Mouse (Mus musculus) stomach, embryonic 16.5 days (tissue): ENCODE data around the gene Klf5. TPM values are rescaled to one million over a fixed set of nuclear protein-coding genes. Genes with fewer than 3 reads are reported as not detected.
A peak's percentile ranks its signal among the peaks of the same experiment; 100 is the strongest.

Experiments
- ATAC-seq: fragments of 200-750 bp; cut with Nextera tagmentation; 2 replicates; pipeline ENCODE4 v1.8.0; 2017; ENCODE audit warnings: moderate number of reproducible peaks, moderate TSS enrichment; ENCODE audit not compliant: insufficient read depth, low FRiP score
- H3K27ac ChIP-seq: fragments of 300-500 bp; sonication (generic); 2 replicates; pipeline ENCODE4 v1.5.1; 2014; ENCODE audit warnings: low read length
- H3K27me3 ChIP-seq: fragments of 300-500 bp; sonication (generic); 2 replicates; pipeline ENCODE4 v1.6.1; 2014; ENCODE audit warnings: low read length, control low read depth, mixed read lengths; ENCODE audit not compliant: control insufficient read depth, insufficient read depth
- H3K36me3 ChIP-seq: fragments of 300-500 bp; sonication (generic); 2 replicates; pipeline ENCODE4 v1.6.1; 2014; ENCODE audit warnings: low read length; ENCODE audit not compliant: control insufficient read depth, insufficient read depth
- H3K4me1 ChIP-seq: fragments of 300-500 bp; sonication (generic); 2 replicates; pipeline ENCODE4 v1.6.1; 2014; ENCODE audit warnings: low read length, control low read depth, mixed read lengths; ENCODE audit not compliant: control insufficient read depth, insufficient read depth
- H3K4me2 ChIP-seq: fragments of 300-500 bp; sonication (generic); 2 replicates; pipeline ENCODE4 v1.6.1; 2014; ENCODE audit warnings: low read depth, low read length, mixed read lengths
- H3K4me3 ChIP-seq: fragments of 300-500 bp; sonication (generic); replicated peaks from 2 replicates; pipeline ENCODE4 v1.5.1; 2014; ENCODE audit warnings: mild to moderate bottlenecking, low read length
- H3K9ac ChIP-seq: fragments of 300-500 bp; sonication (generic); 2 replicates; pipeline ENCODE4 v1.6.1; 2014; ENCODE audit warnings: low read length
- H3K9me3 ChIP-seq: fragments of 300-500 bp; sonication (generic); replicated peaks from 2 replicates; pipeline ENCODE4 v1.6.1; 2016; ENCODE audit warnings: low read length, control low read depth; ENCODE audit not compliant: control insufficient read depth
- WGBS: fragments of 180-500 bp; shearing (Covaris S2); extraction: QIAGEN DNeasy Blood & Tissue Kit; methylation state at CpG from one replicate; pipeline ENCODE4 v1.1.7; 2014; 5-methylcytosine and 5-hydroxymethylcytosine counted together
- polyA plus RNA-seq: library from polyadenylated mRNA; unstranded; fragments of >200 nt; fragmentation: Nextera tagmentation; extraction: Ambion mirVana; gene quantifications from 2 replicates; pipeline ENCODE4 v1.2.1, GENCODE M21; 2015

Klf5 gene
- polyA plus RNA-seq, 1 experiment from 2014 or later = 81.0 TPM

- no peaks in the 10 kb centered on the region for H3K36me3 ChIP-seq
- H3K9me3 ChIP-seq = no peaks in the 10 kb centered on the region
- H3K4me1 ChIP-seq = no peaks in the 10 kb centered on the region
- H3K27me3 ChIP-seq = no peaks in the 10 kb centered on the region
- no peak for ATAC-seq
- no peak overlapping the region for H3K4me2 ChIP-seq
- 61% methylated on average over 5 of the region's 5 CpGs for WGBS
- H3K27ac ChIP-seq = no peak overlapping the region
- no peak overlapping the region for H3K4me3 ChIP-seq
- no peak overlapping the region for H3K9ac ChIP-seq
These were observed 18.1 kb upstream of the Klf5 start for GRCm38 (mm10) chr14:99280399-99280798.

DNA sequence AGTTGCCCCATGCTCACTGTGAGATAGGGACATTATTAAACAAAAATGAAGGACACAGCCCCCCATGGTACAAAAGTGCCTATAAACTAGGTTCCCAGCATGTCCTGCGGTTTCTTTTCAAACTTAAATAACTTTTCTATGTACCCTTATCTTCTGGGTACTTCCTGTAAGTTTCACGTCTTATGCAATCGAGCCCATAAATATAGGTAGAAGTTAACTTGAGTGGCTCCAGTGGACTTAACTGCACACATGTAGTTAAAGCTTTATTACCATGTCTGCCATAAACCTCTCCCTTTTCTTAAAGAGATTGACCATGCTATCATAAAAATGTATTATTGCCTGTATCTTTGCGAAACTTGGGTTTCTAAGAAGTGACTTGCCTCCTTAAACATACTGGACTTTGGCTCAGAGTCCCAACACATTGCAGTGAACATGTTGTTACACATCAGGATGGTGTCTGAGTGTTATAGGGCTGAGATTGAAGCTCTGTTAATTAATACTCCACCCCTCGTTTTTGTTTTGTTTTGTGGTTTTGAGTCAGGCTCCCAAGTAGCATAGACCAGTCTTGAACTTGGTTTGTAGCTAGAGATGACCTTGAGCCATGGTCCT, 17.6 kb upstream of the Klf5 start:
- peak; percentile 37; the same call in 1 of the 2 replicates for ATAC-seq
- no peaks in the 10 kb centered on the region for H3K27me3 ChIP-seq
- no peak overlapping the region for H3K4me3 ChIP-seq
- H3K36me3 ChIP-seq = no peaks in the 10 kb centered on the region
- H3K27ac ChIP-seq = no peak overlapping the region
- H3K4me1 ChIP-seq = no peaks in the 10 kb centered on the region
- H3K9ac ChIP-seq = no peak overlapping the region
- no peak overlapping the region for H3K4me2 ChIP-seq
- no peaks in the 10 kb centered on the region for H3K9me3 ChIP-seq
- WGBS = 75% methylated on average over 5 of the region's 5 CpGs

DNA sequence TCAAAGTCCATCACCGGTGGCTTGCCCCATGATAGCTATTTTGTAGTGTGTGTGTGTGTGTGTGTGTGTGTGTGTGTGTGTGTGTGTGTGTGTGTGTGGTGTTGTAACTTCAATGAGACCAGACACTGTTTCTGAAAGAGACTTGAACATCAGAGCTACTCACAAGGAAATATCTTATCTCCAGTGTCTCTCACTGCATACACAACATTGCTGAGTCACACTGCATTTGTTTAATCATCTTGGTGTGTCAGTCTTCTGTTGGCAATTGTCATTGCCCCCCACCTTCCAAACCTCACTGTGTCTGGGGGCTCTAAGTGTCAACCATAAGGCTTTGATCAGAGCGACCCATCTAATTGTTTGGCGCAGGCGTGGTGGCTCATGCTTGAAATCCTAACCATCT, 13.0 kb upstream of the Klf5 start:
- Histone ChIP-seq H3K9ac (no peak overlapping the region), H3K9me3 (no peaks in the 10 kb centered on the region), H3K4me3 (no peak overlapping the region), H3K4me1 (no peaks in the 10 kb centered on the region), H3K4me2 (no peak overlapping the region), H3K36me3 (no peaks in the 10 kb centered on the region), H3K27ac (no peak overlapping the region), H3K27me3 (no peaks in the 10 kb centered on the region)
- WGBS = 88% methylated on average over 4 of the region's 4 CpGs
- no peak for ATAC-seq

GRCm38 (mm10) chr14:99292176-99292575, 6.3 kb upstream of the Klf5 start:
- Histone ChIP-seq H3K9ac (no peak overlapping the region), H3K27me3 (no peaks in the 10 kb centered on the region), H3K9me3 (no peaks in the 10 kb centered on the region), H3K36me3 (no peaks in the 10 kb centered on the region), H3K4me2 (no peak overlapping the region), H3K27ac (no peak overlapping the region), H3K4me1 (no peaks in the 10 kb centered on the region), H3K4me3 (no peak overlapping the region)
- ATAC-seq = no peak
- 91% methylated on average over 5 of the region's 5 CpGs for WGBS

DNA sequence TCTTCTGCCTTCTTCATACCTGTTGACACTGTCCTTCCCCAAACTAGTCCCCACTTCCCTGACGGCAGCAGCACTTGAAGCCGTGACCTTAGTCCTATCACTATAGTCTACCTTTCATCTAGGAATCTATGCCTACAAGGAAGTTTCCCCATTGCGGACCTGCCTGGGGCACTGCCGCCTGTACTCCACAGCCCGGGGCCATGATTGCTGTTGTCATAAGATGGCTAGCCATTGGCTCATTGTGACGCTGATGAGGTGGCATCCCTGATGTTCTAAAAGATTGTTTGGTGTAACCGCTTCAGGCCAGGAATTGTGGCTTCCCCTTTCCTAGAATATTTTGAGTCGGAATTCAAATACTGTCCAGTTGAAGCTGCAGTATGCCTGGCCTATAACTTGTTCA, 4.1 kb upstream of the Klf5 start:
- Histone ChIP-seq H3K4me3 (no peak overlapping the region), H3K4me1 (no peaks in the 10 kb centered on the region), H3K9me3 (no peaks in the 10 kb centered on the region), H3K4me2 (no peak overlapping the region), H3K36me3 (no peaks in the 10 kb centered on the region), H3K9ac (no peak overlapping the region), H3K27ac (no peak overlapping the region), H3K27me3 (no peaks in the 10 kb centered on the region)
- 87% methylated on average over 8 of the region's 8 CpGs for WGBS
- no peak for ATAC-seq

DNA sequence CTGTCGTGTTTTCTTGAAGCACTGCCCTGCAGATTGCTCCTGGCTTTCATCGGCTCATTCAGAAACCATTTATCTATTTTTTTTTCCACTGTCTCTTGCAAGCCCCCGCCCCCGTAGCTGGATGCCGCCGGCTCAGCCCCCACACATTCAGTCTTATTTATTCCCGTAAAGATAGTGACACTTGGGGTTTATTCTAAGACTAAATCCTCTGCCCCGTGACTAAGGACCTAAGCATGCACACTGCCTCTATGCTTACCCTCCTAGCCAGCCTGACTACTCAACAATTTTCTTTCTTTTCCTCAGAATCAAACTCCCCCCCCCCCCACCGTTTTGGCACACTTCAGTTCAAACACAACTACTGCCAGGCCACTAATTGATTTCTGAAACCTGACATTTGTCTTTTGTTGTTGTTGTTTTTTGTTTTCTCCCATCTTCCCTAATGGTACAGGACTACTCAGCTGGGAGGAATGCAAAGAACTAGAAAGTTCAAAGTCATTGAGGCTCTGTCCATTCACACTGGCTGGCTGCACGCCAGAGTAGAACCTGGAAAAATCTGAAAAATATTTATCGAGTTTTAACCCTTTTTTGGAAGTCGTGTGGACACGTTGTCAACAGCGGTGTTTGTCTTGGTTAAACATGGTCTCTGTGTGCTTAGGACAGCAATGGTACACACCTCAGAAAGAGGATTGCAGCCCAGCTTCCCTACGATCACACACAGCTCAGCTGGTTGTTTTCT, 2.7 kb upstream of the Klf5 start:
- Histone ChIP-seq H3K36me3 (no peaks in the 10 kb centered on the region), H3K4me3 (no peak overlapping the region), H3K4me2 (peak overlapping the region; percentile 23), H3K9ac (no peak overlapping the region), H3K27ac (no peak overlapping the region), H3K4me1 (no peaks in the 10 kb centered on the region), H3K27me3 (no peaks in the 10 kb centered on the region), H3K9me3 (no peaks in the 10 kb centered on the region)
- WGBS = 29% methylated on average over 15 of the region's 15 CpGs
- no peak for ATAC-seq

GRCm38 (mm10) chr14:99299022-99299481, 561 bp downstream of the Klf5 start:
- under 1% methylated on average over 60 of the region's 60 CpGs for WGBS
- no peaks in the 10 kb centered on the region for H3K9me3 ChIP-seq
- peak overlapping the region; percentile 66 for H3K4me3 ChIP-seq
- peak; percentile 54 for ATAC-seq
- no peaks in the 10 kb centered on the region for H3K36me3 ChIP-seq
- no peaks in the 10 kb centered on the region for H3K4me1 ChIP-seq
- H3K4me2 ChIP-seq = peak overlapping the region; percentile 77
- H3K9ac ChIP-seq = peak overlapping the region; percentile 85
- no peaks in the 10 kb centered on the region for H3K27me3 ChIP-seq
- H3K27ac ChIP-seq = peak overlapping the region; percentile 84

DNA sequence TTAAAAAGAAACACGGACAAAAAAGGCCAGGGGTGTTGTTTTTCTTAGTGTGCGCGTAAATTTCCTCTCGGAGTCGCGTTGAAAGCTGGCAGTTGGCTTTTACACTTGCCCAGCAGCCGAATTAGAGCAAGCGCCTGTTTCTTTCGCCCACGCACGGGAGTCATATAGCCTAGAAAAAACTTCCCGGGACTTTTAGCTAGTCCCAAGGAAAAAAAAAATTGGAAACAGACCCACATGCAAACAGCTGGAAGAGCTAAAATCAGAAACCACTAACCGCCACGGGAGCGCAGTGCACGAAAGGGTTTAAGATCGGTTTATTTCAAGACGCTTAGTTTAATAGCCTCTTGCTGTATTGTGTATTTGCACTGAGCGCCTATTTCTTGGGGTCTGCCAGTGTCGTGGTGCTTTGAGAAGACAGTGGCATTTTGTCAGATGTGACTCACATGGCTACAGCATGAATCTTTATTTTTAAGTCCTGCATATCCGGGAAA, 1.3 kb downstream of the Klf5 start:
- H3K27ac ChIP-seq = peak overlapping the region; percentile 84
- peak overlapping the region; percentile 66 for H3K4me3 ChIP-seq
- H3K27me3 ChIP-seq = no peaks in the 10 kb centered on the region
- H3K36me3 ChIP-seq = no peaks in the 10 kb centered on the region
- peak overlapping the region; percentile 77 for H3K4me2 ChIP-seq
- H3K9me3 ChIP-seq = no peaks in the 10 kb centered on the region
- WGBS = 2% methylated on average over 21 of the region's 21 CpGs
- no peaks in the 10 kb centered on the region for H3K4me1 ChIP-seq
- peak overlapping the region; percentile 85 for H3K9ac ChIP-seq
- ATAC-seq = no peak

DNA sequence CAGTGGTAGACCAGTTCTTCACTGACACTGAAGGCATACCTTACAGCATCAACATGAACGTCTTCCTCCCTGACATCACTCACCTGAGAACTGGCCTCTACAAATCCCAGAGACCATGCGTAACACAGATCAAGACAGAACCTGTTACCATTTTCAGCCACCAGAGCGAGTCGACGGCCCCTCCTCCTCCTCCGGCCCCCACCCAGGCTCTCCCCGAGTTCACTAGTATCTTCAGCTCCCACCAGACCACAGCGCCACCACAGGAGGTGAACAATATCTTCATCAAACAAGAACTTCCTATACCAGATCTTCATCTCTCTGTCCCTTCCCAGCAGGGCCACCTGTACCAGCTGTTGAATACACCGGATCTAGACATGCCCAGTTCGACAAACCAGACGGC, 3.0 kb downstream of the Klf5 start:
- H3K4me2 ChIP-seq = peak overlapping the region; percentile 77
- no peaks in the 10 kb centered on the region for H3K36me3 ChIP-seq
- H3K9me3 ChIP-seq = no peaks in the 10 kb centered on the region
- H3K4me3 ChIP-seq = peak overlapping the region; percentile 66
- peak overlapping the region; percentile 84 for H3K27ac ChIP-seq
- 0 out of 2 replicates have a peak, but pooled peaks have one; percentile 3 for ATAC-seq
- 51% methylated on average over 11 of the region's 11 CpGs for WGBS
- H3K9ac ChIP-seq = peak overlapping the region; percentile 85
- no peaks in the 10 kb centered on the region for H3K4me1 ChIP-seq
- H3K27me3 ChIP-seq = no peaks in the 10 kb centered on the region
